Mouse (Mus musculus): ENCODE measurements around the gene Ube2g2.

DNA sequence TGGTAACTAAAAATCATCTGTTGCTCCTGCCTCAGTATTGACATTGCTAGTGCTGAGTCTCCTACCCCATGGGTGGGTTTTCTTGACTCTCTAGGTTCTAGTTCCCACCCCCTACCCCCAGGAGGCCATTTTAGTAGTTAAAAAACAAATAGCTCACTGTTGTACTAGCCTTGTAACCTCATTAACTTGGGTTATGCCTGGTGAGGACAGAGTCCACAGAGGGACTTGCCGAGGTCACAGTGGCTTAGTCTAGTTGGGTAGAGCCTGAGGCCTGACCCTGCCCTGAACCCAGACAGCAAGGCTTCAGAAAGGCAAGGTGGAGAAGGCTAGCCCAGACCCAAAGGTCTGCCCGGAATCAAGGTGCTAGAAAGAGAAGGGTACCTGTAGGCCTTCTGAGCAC, 34.0 kb upstream of the Ube2g2 start:
- TF ChIP-seq CTCF (IDR thresholded peaks at IDR 0.05; ENCODE audit: low read depth, low read length): no peak
- TF ChIP-seq POLR2A (IDR thresholded peaks at IDR 0.05; ENCODE audit: insufficient read depth, low read length): no peak
